Mouse (Mus musculus): ENCODE measurements at regions not wholly inside any gene's neighbourhood (a gene's known extent, or its start where the extent isn't known, plus 50 kb on each side); places are given as distances from the start of the nearest gene placed in this dataset.

DNA sequence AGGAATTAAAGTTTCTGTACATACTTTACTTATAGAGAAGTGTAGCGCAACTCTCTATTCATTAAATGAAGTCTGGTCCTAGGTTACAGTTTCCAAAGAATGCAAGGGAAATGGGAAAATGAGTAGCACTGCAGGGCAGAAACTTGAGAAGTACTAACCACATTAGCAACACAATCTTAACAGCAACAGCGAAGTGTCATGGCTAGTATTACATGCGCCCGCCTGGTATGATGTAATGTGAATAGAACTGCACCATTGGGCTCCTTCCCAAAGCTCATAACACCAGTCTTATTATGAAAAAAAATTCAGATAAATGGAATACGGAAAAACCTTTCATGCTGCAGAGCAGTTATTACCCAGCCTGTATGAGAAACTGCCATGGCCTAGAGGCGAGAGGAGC, 201.8 kb upstream of the Gm11042 start:
- no peak for DNase-seq (ENCODE audit: low spot score)

DNA sequence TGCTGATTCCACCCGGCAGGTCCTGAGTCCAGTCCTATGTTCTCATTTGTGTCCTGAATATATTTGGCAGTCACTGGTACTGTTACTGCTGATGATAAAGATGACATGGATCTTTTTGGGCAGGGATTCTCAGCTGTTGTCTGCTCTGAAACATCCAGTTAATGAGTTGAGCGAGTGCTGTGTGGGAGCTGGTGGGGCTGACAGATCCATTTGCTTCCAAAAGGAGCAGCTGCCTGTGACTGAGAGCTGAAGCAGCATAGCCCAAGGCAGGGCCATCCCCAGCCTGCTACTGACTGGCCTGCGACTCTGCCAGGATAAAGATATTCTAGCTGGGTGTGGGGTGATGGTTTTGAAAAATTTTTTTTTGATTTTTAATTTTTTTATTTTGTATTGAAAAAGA, 200.3 kb upstream of the Gm11042 start:
- no peak for DNase-seq (ENCODE audit: low spot score)

DNA sequence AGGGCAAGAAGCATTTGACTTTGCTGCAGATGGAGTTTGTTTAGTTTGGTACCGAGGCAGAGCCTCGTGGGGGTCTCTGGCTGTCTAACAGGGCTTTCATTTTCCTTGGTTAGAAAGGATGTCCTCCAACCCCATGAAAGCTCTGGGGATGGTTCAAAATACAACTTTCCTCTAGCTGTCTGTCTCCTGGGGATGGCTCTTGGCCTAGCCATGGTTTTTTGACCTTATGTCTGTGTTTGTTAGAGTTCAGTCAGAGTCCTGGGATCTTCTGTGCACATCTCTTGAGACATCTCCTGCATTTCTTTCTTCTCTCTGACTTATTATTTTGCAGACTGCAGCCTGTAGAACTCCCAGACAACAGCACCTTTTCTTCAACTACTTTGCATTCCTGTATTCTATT, 186.6 kb upstream of the Gm11042 start:
- DNase-seq (ENCODE audit: low spot score): no peak

DNA sequence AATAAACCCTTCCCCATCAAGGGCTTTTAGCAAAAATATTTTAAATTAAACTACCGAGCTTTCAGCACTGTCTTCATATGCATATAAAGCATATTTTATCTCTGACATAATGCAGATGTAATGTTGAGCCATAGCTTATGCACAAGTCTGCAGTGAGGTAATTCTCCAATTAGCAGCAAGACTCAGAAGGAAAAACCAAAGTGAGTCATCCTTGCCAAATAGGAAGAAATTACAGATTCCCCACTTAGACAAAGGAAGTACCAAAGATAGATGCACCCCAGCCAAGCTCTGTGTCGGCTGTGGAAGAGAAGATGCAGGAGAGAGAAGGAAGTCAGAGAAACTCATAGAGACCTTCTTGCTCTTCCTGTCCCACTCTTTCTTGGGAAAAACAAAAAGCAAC, 161.4 kb upstream of the Gm11042 start:
- DNase-seq (ENCODE audit: low spot score): no peak

DNA sequence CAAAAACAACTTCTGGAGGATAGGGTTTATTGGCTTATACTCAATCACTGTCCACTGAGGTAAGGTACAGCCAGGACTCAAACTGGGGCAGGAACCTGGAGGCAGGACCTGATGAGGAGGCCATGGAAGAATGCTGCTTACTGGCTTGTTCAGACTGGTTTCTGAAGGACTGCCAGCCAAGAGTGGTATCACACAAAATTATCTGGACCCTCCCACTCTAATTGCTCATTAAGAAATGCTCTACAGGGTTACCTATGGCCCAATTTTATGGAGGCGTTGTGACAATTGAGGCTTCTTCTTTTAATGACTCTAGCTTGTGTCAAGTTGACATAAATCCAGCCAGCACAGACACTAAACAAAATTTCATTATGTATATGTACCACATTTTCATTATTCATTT, 158.5 kb upstream of the Gm11042 start:
- DNase-seq (ENCODE audit: low spot score): no peak

DNA sequence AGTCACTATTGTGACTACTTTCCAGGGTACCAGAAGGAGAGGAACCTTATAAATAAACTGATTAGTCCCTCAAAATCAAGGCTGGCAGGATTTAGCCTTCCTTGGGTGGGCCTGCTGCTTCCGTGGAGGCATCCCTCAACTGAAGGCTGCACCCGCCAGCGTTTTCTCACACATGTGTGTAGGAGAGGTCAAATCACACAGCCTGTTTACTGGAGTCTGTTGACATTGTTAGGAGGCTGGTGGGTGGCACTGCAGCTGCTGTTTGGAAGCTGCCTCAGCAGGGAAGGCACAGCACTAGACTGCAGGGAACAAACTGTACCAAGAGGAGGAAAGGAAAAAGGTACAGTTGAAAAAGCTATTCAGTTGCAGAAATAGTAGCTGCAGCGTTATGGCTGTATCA, 142.3 kb upstream of the Gm11042 start:
- DNase-seq (ENCODE audit: low spot score): no peak

DNA sequence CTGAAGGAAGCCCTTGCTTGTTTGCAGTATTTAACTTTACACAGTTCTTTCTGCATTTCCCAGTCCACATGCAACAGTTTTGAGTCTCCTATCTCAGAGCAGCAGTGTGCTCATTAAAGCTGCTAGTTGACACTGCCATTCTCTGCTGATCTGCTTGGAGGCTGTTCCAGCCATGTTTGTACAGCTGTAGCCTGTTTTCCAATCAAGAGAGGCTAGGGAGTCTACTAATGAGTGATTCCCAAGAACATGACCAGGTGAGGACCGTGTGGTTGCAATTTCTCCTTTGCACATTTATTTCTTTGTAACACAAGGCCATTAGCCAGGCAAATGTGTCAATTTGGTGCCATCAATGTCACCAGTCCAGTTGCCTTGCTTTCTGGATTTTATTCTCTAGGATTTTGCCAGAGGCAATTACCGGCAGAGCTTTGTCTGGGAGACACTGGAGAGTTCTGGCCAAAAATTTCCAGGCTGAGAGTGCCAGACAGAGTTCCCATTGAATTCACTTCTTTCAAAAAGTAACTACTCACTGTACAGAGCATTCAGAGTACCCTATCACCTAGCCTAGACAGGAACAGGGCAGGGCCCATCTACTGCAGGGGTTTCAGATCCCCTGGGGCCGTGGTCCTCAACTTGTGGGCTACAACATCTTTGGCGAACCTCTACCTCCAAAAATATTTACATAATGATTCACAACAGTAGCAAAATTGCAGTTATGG, 136.3 kb upstream of the Gm11042 start:
- no peak for DNase-seq (ENCODE audit: low spot score)

DNA sequence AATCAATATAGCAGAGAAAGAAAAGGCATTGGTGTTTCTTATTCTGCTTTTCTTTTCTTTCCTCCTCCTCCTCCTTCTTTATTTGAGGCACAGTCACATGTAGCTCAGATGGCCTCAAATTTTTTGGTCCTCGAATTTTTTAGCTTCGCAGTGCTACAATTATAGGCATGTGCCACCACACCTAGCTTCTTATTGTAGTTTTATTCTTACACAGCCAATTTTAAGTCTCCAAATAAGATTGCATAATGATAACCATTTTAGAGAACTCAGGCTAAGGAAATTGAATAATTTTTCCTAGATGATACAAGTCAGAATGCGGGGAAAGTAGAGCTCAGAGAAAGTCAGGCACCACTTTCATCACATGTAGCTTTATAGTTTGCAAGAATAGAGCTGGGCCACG, 132.1 kb upstream of the Gm11042 start:
- DNase-seq (ENCODE audit: low spot score): no peak

DNA sequence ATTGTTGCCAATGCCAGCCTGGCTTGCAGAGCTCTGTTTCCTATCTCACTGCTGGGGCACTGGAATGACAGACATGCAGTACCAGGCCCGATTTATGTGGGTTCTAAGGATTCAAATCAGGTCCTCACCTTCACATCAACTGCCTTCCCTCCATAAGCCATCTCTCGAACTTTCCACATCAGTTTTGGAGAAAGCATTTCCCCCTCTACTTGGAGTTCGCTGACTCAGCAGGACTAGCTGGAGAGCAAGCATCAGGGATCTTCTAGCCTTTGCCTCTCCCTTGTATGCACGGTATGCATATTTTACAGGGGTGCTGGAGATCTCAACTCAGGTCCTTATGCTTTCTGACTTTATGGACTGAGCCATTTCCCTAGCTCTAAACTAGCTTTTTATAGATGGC, 118.7 kb upstream of the Gm11042 start:
- no peak for DNase-seq (ENCODE audit: low spot score)

DNA sequence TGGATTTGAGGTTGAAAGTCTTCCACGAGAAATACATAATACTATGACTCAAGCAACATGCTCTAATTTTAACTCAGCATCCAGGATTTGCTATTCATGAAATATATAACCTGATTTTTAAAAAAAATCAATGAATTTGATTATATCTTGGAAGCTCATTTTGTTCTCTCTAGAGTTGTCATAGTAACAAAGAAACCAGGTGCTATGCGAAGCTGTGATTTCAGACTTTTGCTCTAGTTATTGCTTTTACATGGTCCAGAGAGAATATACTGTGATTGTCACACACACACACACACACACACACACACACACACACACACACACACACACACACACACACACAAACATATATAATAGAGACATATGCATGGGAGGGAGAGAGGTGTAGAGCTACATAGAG, 98.5 kb upstream of the Gm11042 start:
- no peak for DNase-seq (ENCODE audit: low spot score)

DNA sequence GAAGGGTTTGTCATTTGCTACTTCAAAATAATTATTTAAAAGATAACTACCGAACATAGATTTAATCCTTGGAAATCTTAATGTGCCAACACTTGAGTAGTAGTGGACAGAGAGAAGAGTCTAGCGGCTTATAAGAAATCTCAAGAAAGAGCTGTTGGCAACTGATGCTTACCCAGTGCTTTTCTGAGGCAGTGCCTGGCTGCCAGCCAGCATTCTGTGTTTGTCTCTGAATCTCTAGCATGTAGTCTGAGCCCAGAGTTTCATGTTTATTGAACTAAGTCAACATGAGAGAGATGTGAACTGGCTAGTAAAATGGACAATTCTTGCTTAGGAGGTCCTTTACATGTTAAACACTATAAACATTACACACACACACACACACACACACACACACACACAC, 94.3 kb upstream of the Gm11042 start:
- no peak for DNase-seq (ENCODE audit: low spot score)

DNA sequence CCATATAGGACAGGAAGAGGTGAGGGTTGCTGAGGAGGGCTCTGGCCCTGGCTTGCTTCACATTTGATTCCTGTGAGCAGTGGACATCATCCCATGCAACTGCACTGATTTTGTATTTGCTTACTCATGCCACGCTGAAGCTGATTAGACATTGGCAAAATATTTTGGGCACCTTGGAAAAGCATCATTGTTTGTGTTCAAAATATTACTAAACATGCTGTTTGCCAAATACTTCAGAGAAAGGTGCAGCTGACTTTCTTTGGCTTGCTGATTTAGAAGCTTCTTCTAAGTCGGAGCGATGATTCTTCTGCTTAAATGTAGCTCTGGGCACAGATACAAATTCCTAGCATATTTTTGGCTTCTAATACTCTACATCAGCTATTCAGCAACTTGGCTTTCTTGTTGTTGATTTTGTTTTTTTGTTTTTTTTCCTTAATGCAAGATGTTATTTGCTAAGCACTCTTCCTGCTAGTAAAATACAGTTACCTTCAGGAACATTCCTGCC, 91.4 kb upstream of the Gm11042 start:
- no peak for DNase-seq (ENCODE audit: low spot score)

DNA sequence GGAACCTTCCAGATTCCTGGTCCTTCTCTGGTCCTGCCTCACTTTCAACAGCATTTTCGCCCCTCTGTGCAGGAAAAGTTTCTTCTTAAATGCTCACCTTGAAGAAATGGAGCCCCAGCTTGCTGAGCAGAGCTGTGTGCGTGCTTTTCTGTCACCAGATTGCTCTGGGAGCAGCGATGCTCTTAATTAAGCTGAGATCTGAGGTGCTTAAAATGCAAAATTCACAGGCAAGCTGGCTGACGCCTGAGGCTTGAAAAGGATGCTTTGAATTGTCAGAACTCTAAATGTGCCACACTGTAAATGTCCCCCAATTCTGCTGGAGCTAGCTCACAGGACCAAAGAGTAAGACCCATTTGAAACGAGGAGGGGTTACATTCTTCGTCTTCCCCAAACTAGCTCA, 73.6 kb upstream of the Gm11042 start:
- no peak for DNase-seq (ENCODE audit: low spot score)

Measured in c-Kit-positive CD71-positive TER-119-positive erythroid progenitor cells, embryonic 14.5 days (primary cell).